Mouse (Mus musculus): Measurements from ENCODE around the gene Gm15097.
"Not testable (repeated sequence)": the region's sequence is repeated elsewhere in the genome, so short reads cannot be mapped to it uniquely, and the experiment has no call there.

The Gm15097 gene

GRCm38 (mm10) chrX:149784173-149784572, at the start of gene Gm15097:
Gm15097 (plus strand) TSS chrX:149784473.
- not testable (repeated sequence) for DNase-seq (ENCODE audit: low spot score)

- DNase-seq (ENCODE audit: low spot score) = peak; percentile 21
These were observed 21.4 kb upstream of the Gm15097 start for GRCm38 (mm10) chrX:149762853-149763252.

- DNase-seq (ENCODE audit: low spot score) = not testable (repeated sequence)
These were observed 26.9 kb downstream of the Gm15097 start for GRCm38 (mm10) chrX:149811178-149811577.
